Mouse (Mus musculus): ENCODE measurements around the gene Eml1.

GRCm38 (mm10) chr12:108333481-108333882 is 37.3 kb upstream of the Eml1 start:
- TF ChIP-seq CTCF (IDR thresholded peaks at IDR 0.05; ENCODE audit: control insufficient read depth, insufficient read depth, low read length) (no peak), POLR2A (IDR thresholded peaks at IDR 0.05; ENCODE audit: borderline replicate concordance, control insufficient read depth, low read depth, low read length) (no peak)

Data from bone marrow, adult 2 months (tissue).